Mouse (Mus musculus): Measurements from ENCODE around the gene Stx5a. TPM values are rescaled to one million over a fixed set of nuclear protein-coding genes. Genes with fewer than 3 reads are reported as not detected.

Gene Stx5a
- 168 and 175 TPM in 2 replicates for polyA plus RNA-seq (2015; fragmentation: Nextera tagmentation; extraction: Ambion mirVana)

- Histone ChIP-seq H3K4me3 (replicated peaks) (peak within 1 kb of the TSS; percentile 66), H3K4me1 (peaks cover 22% of the 10 kb centered on the region), H3K36me3 (peaks cover 67% of the 10 kb centered on the region), H3K4me2 (replicated peaks) (peak within 1 kb of the TSS; percentile 88), H3K9me3 (replicated peaks) (no peaks in the 10 kb centered on the region), H3K27me3 (no peaks in the 10 kb centered on the region), H3K9ac (peak within 1 kb of the TSS; percentile 80), H3K27ac (replicated peaks) (peak within 1 kb of the TSS; percentile 99)
- peak; percentile 98 for ATAC-seq (ENCODE audit: insufficient number of reproducible peaks, low FRiP score, low TSS enrichment, low read depth)
- 0% methylated on average over 36 of the region's 36 CpGs for WGBS
Measured at GRCm38 (mm10) chr19:8741243-8741869, at the start of gene Stx5a. Stx5a (plus strand) TSS chr19:8741413.

DNA sequence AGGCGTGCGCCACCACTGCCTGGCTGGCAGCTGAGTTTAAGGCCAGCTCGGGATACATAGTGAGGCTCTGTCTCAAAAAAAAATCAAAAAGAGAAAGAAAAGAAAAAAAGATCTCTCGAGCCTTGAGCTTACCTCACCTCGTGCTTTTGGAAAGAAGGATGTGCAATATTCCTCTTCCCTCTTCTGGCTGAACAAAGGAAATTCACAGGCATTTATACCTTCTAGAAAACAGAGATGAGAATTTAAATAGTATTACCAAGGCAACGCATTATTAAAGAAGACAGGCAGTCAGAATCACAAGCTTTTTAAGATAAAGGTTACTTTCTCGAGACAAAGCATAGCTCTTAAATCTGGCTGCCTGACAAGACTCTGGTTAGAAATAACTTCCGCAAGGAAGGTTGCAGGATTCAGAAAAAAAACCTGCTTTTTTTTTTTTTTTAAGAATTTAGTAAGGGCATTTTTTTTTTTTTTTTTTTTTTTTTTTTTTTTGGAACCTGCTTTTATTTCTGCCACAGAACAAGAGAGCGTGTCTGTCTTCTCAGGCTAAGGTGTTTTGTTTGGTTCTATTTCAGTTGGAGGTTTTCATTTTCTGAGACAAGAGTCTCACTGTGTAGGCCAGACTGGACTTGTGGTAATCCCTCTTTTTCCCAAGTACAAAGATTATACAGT is 49.2 kb upstream of the Stx5a start:
- 54% methylated on average over 9 of the region's 9 CpGs for WGBS
- H3K36me3 ChIP-seq, result no peaks in the 10 kb centered on the region
- no peak overlapping the region for H3K9ac ChIP-seq
- H3K4me2 ChIP-seq (replicated peaks), result no peak overlapping the region
- H3K9me3 ChIP-seq (replicated peaks), result no peaks in the 10 kb centered on the region
- H3K27ac ChIP-seq (replicated peaks), result 0 out of 2 replicates have a peak overlapping the region, but pooled peaks have one; percentile 14
- no peaks in the 10 kb centered on the region for H3K4me1 ChIP-seq
- no peak overlapping the region for H3K4me3 ChIP-seq (replicated peaks)
- ATAC-seq (ENCODE audit: insufficient number of reproducible peaks, low FRiP score, low TSS enrichment, low read depth), result no peak
- no peaks in the 10 kb centered on the region for H3K27me3 ChIP-seq

DNA sequence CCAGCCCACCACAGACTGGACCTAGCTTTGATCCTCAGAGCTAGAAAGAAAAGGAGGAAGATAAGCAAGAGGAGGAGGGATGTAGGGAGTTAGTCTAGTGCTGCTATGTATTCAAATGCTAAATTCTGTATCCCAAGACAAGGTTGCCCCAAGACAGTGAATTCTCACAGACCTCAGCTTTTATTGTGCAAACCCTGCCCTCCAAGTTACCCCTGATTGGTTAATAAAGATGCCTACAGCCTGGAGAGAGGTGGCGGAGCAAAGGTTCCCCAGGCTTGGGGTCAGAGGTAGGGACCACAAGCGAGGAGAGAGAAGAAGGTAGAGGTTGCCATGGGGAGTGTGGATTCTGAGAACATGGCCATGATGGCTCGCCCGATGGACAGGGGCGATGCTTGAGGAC is 48.5 kb upstream of the Stx5a start:
- H3K36me3 ChIP-seq, result no peaks in the 10 kb centered on the region
- H3K27ac ChIP-seq (replicated peaks), result no peak overlapping the region
- no peak overlapping the region for H3K9ac ChIP-seq
- no peaks in the 10 kb centered on the region for H3K27me3 ChIP-seq
- H3K4me2 ChIP-seq (replicated peaks), result no peak overlapping the region
- H3K9me3 ChIP-seq (replicated peaks), result no peaks in the 10 kb centered on the region
- WGBS, result 75% methylated on average over 5 of the region's 5 CpGs
- H3K4me1 ChIP-seq, result no peaks in the 10 kb centered on the region
- no peak overlapping the region for H3K4me3 ChIP-seq (replicated peaks)
- ATAC-seq (ENCODE audit: insufficient number of reproducible peaks, low FRiP score, low TSS enrichment, low read depth), result no peak

DNA sequence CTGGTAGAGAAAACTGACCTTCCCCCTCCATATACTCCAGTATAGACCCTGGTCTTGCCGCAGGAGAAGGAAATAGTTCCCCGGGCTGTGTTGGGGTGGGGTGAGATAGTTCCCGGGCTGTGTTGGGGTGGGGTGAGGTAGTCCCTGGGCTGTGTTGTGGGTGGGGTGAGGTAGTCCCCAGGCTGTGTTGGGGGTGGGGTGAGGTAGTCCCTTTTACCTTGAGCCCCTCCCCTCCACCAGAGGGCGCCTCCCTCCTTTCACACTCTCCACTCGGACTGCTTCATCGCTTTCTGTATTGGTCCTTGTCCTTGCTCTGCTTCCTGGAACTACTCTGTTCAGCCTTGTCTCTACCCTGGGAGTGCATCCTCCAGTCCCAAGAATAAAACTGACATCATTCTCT is 45.9 kb upstream of the Stx5a start:
- no peak overlapping the region for H3K27ac ChIP-seq (replicated peaks)
- no peaks in the 10 kb centered on the region for H3K9me3 ChIP-seq (replicated peaks)
- no peak overlapping the region for H3K4me2 ChIP-seq (replicated peaks)
- H3K36me3 ChIP-seq, result no peaks in the 10 kb centered on the region
- H3K4me3 ChIP-seq (replicated peaks), result no peak overlapping the region
- no peak overlapping the region for H3K9ac ChIP-seq
- no peak for ATAC-seq (ENCODE audit: insufficient number of reproducible peaks, low FRiP score, low TSS enrichment, low read depth)
- no peaks in the 10 kb centered on the region for H3K27me3 ChIP-seq
- WGBS, result 40% methylated on average over 6 of the region's 6 CpGs
- H3K4me1 ChIP-seq, result no peaks in the 10 kb centered on the region

- 77% methylated on average over 9 of the region's 9 CpGs for WGBS
Measured at GRCm38 (mm10) chr19:8699652-8700051, 41.6 kb upstream of the Stx5a start.

DNA sequence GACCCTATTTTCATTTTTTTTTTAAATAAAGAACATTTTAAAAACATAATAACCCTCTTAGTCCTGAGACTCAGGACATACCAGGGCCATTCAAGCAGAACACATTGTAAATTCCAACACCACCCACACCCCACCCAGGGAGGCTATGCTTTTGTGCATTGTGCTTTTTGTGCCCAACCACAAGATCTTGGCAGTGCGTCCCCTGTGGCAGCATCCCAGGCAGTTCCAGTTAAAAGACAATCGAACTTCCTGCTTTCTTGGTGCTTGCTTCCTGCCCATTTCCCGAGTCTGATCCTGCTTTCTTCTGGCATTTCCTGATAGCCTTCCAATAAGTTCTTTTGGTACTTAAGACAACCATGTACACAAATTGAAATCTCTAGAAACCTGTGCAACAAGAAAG is 38.8 kb upstream of the Stx5a start:
- WGBS, result 31% methylated on average over 3 of the region's 3 CpGs
- no peak for ATAC-seq (ENCODE audit: insufficient number of reproducible peaks, low FRiP score, low TSS enrichment, low read depth)

More at GRCm38 (mm10) chr19:8699652-8700051, 41.6 kb upstream of the Stx5a start:
- Histone ChIP-seq H3K4me3 (replicated peaks) (no peak overlapping the region), H3K4me1 (no peaks in the 10 kb centered on the region), H3K4me2 (replicated peaks) (no peak overlapping the region), H3K9me3 (replicated peaks) (no peaks in the 10 kb centered on the region), H3K36me3 (no peaks in the 10 kb centered on the region), H3K27ac (replicated peaks) (no peak overlapping the region), H3K9ac (no peak overlapping the region), H3K27me3 (no peaks in the 10 kb centered on the region)
- no peak for ATAC-seq (ENCODE audit: insufficient number of reproducible peaks, low FRiP score, low TSS enrichment, low read depth)

GRCm38 (mm10) chr19:8703571-8703970 is 37.6 kb upstream of the Stx5a start:
- Histone ChIP-seq H3K4me2 (replicated peaks) (no peak overlapping the region), H3K27ac (replicated peaks) (no peak overlapping the region), H3K36me3 (peaks cover 21% of the 10 kb centered on the region), H3K4me1 (no peaks in the 10 kb centered on the region), H3K4me3 (replicated peaks) (no peak overlapping the region), H3K9me3 (replicated peaks) (no peaks in the 10 kb centered on the region), H3K9ac (no peak overlapping the region), H3K27me3 (no peaks in the 10 kb centered on the region)
- no peak for ATAC-seq (ENCODE audit: insufficient number of reproducible peaks, low FRiP score, low TSS enrichment, low read depth)
- WGBS, result 40% methylated on average over 4 of the region's 4 CpGs

More for the DNA sequence above, 38.8 kb upstream of the Stx5a start:
- Histone ChIP-seq H3K9me3 (replicated peaks) (no peaks in the 10 kb centered on the region), H3K27ac (replicated peaks) (peak overlapping the region; percentile 56), H3K27me3 (no peaks in the 10 kb centered on the region), H3K9ac (no peak overlapping the region), H3K4me1 (no peaks in the 10 kb centered on the region), H3K36me3 (peaks cover 10% of the 10 kb centered on the region), H3K4me3 (replicated peaks) (no peak overlapping the region), H3K4me2 (replicated peaks) (no peak overlapping the region)

DNA sequence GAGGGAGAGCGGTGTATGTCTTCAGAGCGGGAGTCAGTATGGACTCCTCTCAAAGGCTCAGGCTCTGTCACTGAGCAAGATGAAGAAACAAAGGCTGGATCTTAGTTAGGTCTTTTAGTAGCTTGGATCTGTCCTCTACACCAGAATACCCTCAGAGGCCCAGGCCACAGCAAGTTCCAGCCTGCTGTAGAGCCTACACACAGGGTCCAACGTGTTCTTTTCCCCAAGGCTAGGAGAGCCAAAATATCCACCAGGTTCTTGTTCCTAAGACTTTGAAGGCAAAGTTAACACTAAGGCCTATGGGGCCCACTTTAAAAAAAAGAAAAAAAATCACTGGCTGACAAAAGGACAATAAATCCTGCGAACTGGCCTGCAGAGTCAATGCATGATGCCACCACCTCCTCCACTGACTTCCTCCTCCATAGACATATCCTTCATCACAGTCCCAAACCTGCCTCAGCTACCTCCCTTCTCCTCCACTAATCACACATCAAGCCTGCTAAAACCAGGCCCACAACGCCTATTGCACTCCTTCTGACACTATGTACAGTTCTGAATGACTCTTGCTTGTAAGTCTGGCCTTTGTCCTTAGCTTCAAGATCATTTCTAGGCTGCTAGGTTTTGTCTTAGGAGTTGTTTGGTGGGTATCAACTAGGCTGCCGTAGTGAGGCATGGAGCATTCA is 36.0 kb upstream of the Stx5a start:
- no peak overlapping the region for H3K4me3 ChIP-seq (replicated peaks)
- no peak overlapping the region for H3K4me2 ChIP-seq (replicated peaks)
- H3K9ac ChIP-seq, result no peak overlapping the region
- peaks cover 11% of the 10 kb centered on the region for H3K4me1 ChIP-seq
- H3K27me3 ChIP-seq, result no peaks in the 10 kb centered on the region
- peaks cover 37% of the 10 kb centered on the region for H3K36me3 ChIP-seq
- ATAC-seq (ENCODE audit: insufficient number of reproducible peaks, low FRiP score, low TSS enrichment, low read depth), result no peak
- H3K9me3 ChIP-seq (replicated peaks), result no peaks in the 10 kb centered on the region
- peak overlapping the region; percentile 17; the same call in 1 of the 2 replicates for H3K27ac ChIP-seq (replicated peaks)
- WGBS, result 72% methylated on average over 6 of the region's 6 CpGs

- WGBS, result 70% methylated on average over 7 of the region's 7 CpGs
- Histone ChIP-seq H3K27ac (replicated peaks) (no peak overlapping the region), H3K9me3 (replicated peaks) (no peaks in the 10 kb centered on the region), H3K27me3 (no peaks in the 10 kb centered on the region), H3K36me3 (peaks cover 45% of the 10 kb centered on the region), H3K4me3 (replicated peaks) (no peak overlapping the region), H3K4me1 (peaks cover 21% of the 10 kb centered on the region), H3K4me2 (replicated peaks) (no peak overlapping the region), H3K9ac (no peak overlapping the region)
- ATAC-seq (ENCODE audit: insufficient number of reproducible peaks, low FRiP score, low TSS enrichment, low read depth), result no peak
Measured at GRCm38 (mm10) chr19:8706132-8706667, 35.0 kb upstream of the Stx5a start.

GRCm38 (mm10) chr19:8706930-8707329 is 34.3 kb upstream of the Stx5a start:
- no peaks in the 10 kb centered on the region for H3K9me3 ChIP-seq (replicated peaks)
- WGBS, result 92% methylated on average over 7 of the region's 7 CpGs
- H3K9ac ChIP-seq, result no peak overlapping the region
- no peak for ATAC-seq (ENCODE audit: insufficient number of reproducible peaks, low FRiP score, low TSS enrichment, low read depth)
- H3K4me1 ChIP-seq, result peaks cover 28% of the 10 kb centered on the region
- H3K27me3 ChIP-seq, result no peaks in the 10 kb centered on the region
- H3K36me3 ChIP-seq, result peaks cover 49% of the 10 kb centered on the region
- no peak overlapping the region for H3K4me3 ChIP-seq (replicated peaks)
- H3K27ac ChIP-seq (replicated peaks), result no peak overlapping the region; the same call in 1 of the 2 replicates
- H3K4me2 ChIP-seq (replicated peaks), result no peak overlapping the region

GRCm38 (mm10) chr19:8708954-8709353 is 32.3 kb upstream of the Stx5a start:
- peaks cover 49% of the 10 kb centered on the region for H3K36me3 ChIP-seq
- H3K4me2 ChIP-seq (replicated peaks), result no peak overlapping the region
- no peak overlapping the region for H3K9ac ChIP-seq
- H3K9me3 ChIP-seq (replicated peaks), result no peaks in the 10 kb centered on the region
- no peak overlapping the region for H3K4me3 ChIP-seq (replicated peaks)
- peaks cover 38% of the 10 kb centered on the region for H3K4me1 ChIP-seq
- 91% methylated on average over 8 of the region's 8 CpGs for WGBS
- no peak overlapping the region for H3K27ac ChIP-seq (replicated peaks)
- no peaks in the 10 kb centered on the region for H3K27me3 ChIP-seq
- no peak for ATAC-seq (ENCODE audit: insufficient number of reproducible peaks, low FRiP score, low TSS enrichment, low read depth)
